ENCODE assay signal across 25 mouse cellular contexts in the genomic region with DNA sequence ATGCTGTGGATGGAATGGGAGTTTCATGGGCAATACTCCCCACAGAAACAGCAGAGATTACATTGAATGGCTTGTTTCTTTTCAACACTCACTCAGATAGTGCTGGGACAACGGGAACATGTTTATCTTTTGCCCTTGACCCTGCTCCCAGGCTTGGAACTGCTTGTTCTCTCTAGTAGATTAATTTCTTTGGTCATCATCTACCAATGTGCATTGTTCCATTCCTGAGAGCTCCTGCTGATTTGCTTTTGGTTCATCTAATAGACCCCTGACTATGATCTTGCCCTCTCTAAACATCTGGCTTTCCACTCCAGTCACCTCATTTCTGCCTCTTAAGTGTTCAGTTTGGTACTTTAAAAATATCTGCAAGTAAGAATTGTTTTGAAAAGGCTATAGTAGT. TPM values are rescaled to one million over a fixed set of nuclear protein-coding genes. Genes with fewer than 3 reads are reported as not detected.
A peak's percentile ranks its signal among the peaks of the same experiment; 100 is the strongest.
DNase-seq lines count a peak whose midpoint lies in the region; ATAC-seq and TF ChIP-seq lines count a peak whose summit lies in the region.
"Had no signal": no experiment of that assay in that cellular context is flagged by ENCODE, and none has a peak within 500 bp of the region (broad histone marks: within the 10 kb centered on the region; RNA-seq: fewer than 3 reads in every experiment).

No protein-coding gene starts in this region.

- TF ChIP-seq POLR2A in lung, adult 2 months (IDR thresholded peaks at IDR 0.05; ENCODE audit: borderline replicate concordance, extremely low read depth, low read depth, low read length), result no peak

- no peaks in the 10 kb centered on the region for H3K4me1 ChIP-seq in lung, embryonic 15.5 days
- H3K4me1 ChIP-seq in lung, adult 2 months (ENCODE audit: control insufficient read depth, insufficient read depth, low read length), result no peaks in the 10 kb centered on the region
- H3K4me1 ChIP-seq: hindbrain, embryonic 12.5 days; intestine, embryonic 15.5 days; limb, embryonic 13.5 days; neural tube, embryonic 12.5 days had no signal

- no peak overlapping the region for H3K4me2 ChIP-seq in lung, embryonic 15.5 days
- H3K4me2 ChIP-seq: hindbrain, embryonic 12.5 days; intestine, embryonic 15.5 days; limb, embryonic 13.5 days; liver, embryonic 11.5 days; midbrain, embryonic 11.5 days; neural tube, embryonic 12.5 days had no signal

- no peak for TF ChIP-seq CTCF in lung, adult 2 months (IDR thresholded peaks at IDR 0.05; ENCODE audit: insufficient read depth, low read length)

- no peak overlapping the region for H3K9ac ChIP-seq in lung, embryonic 15.5 days
- H3K9ac ChIP-seq: hindbrain, embryonic 12.5 days; intestine, embryonic 15.5 days; limb, embryonic 13.5 days; neural tube, embryonic 12.5 days had no signal

- H3K4me3 ChIP-seq in lung, embryonic 15.5 days, result no peak overlapping the region
- H3K4me3 ChIP-seq in lung, adult 2 months (replicated peaks; ENCODE audit: extremely low read depth, low read depth, low read length), result no peak overlapping the region
- H3K4me3 ChIP-seq: hindbrain, embryonic 12.5 days; intestine, embryonic 15.5 days; limb, embryonic 13.5 days; myocyte; neural tube, embryonic 12.5 days had no signal

- no peak overlapping the region for H3K27ac ChIP-seq in lung, embryonic 15.5 days
- H3K27ac ChIP-seq: hindbrain, embryonic 12.5 days; hindbrain, postnatal 0 days; intestine, embryonic 15.5 days; limb, embryonic 13.5 days; neural tube, embryonic 12.5 days had no signal

- peak; percentile 15 for DNase-seq in adrenal gland, adult 8-10 months
- no peak for DNase-seq in adrenal gland, postnatal 4 days (ENCODE audit: low spot score in 2 of 2)
- DNase-seq in lung, adult 2 months, result no peak
- DNase-seq in adrenal gland, postnatal 36 days, result peak; percentile 30 to 44
- peak; percentile 32 for DNase-seq in lung, postnatal 25 days (ENCODE audit: low spot score)
- no peak for DNase-seq in urinary bladder, postnatal 25 days (ENCODE audit: low spot score)
- DNase-seq: cerebellum, adult 8-10 months; cerebellum, postnatal 25 days; gastrocnemius, postnatal 25 days; heart, adult 11 months; kidney, adult 2 months; kidney, postnatal 4 days had no signal

- H3K36me3 ChIP-seq in lung, embryonic 15.5 days, result no peaks in the 10 kb centered on the region
- H3K36me3 ChIP-seq: hindbrain, embryonic 12.5 days; intestine, embryonic 15.5 days; limb, embryonic 13.5 days; neural tube, embryonic 12.5 days had no signal

- no peaks in the 10 kb centered on the region for H3K27me3 ChIP-seq in lung, embryonic 15.5 days
- H3K27me3 ChIP-seq: hindbrain, embryonic 12.5 days; intestine, embryonic 15.5 days; limb, embryonic 13.5 days; neural tube, embryonic 12.5 days had no signal

- ATAC-seq in lung, embryonic 15.5 days (ENCODE audit: borderline replicate concordance, extremely low read depth, low FRiP score, low TSS enrichment), result peak; percentile 55; the same call in 1 of the 2 replicates
- ATAC-seq in megakaryocyte progenitor cell, adult 5-6 weeks (replicated peaks; ENCODE audit: poor library complexity), result no peak
- ATAC-seq: forebrain, embryonic 14.5 days; hindbrain, postnatal 0 days; intestine, embryonic 15.5 days; Patski had no signal

- 5% methylated on average over 1 of the region's 1 CpGs for WGBS in lung, embryonic 15.5 days
- WGBS in lung, adult 2 months, result 25% methylated on average over 1 of the region's 1 CpGs

- H3K9me3 ChIP-seq in lung, embryonic 15.5 days, result no peaks in the 10 kb centered on the region
- H3K9me3 ChIP-seq: hindbrain, embryonic 12.5 days; intestine, embryonic 15.5 days; limb, embryonic 13.5 days; neural tube, embryonic 12.5 days had no signal

RNA-seq across cellular contexts. Expression of gene Diaph2, which starts 13.0 kb away (rescaled TPM):
- total RNA-seq in adrenal gland, adult 8-10 months (2022), result 10 to 100 TPM; 20.7 to 39.9 (median 28.8) TPM
- total RNA-seq in adrenal gland, postnatal 4 days (2021), result 10 to 100 TPM; 23.1 to 25.4 TPM
- 8.3 and 8.7 TPM in 2 replicates for polyA plus RNA-seq in lung, embryonic 15.5 days (2015; fragmentation: Nextera tagmentation; extraction: Ambion mirVana)
- 4.6 and 7.0 TPM in 2 replicates for polyA plus RNA-seq in lung, adult 2 months (2012; rRNA removed)
- 10 to 100 TPM; 25.1 to 28.0 TPM for total RNA-seq in adrenal gland, postnatal 36 days (2021)
- total RNA-seq in megakaryocyte progenitor cell, adult 5-6 weeks (2015), result 39.7 and 39.8 TPM in 2 replicates
- total RNA-seq in megakaryocyte progenitor cell, adult 5-6 weeks (2017), result 16.2 and 18.7 TPM in 2 replicates
- total RNA-seq: MEL had no signal

Comparison
In these comparisons a context has a peak if more than half of its experiments do, and no peak if none do; other contexts are left out.
1. DNase-seq: peak in adrenal gland, adult 8-10 months (single experiment), adrenal gland, postnatal 36 days (2 of 2) and lung, postnatal 25 days (single experiment); none in adrenal gland, postnatal 4 days (0 of 2), lung, adult 2 months (single experiment) and urinary bladder, postnatal 25 days (single experiment).